Mouse (Mus musculus): ENCODE results near the gene Tma16. TPM values are rescaled to one million over a fixed set of nuclear protein-coding genes. Genes with fewer than 3 reads are reported as not detected.

Tma16 gene
- total and polyA plus RNA-seq, 3 experiments, result 1.6 to 3.9 (median 3.7) TPM

GRCm38 (mm10) chr8:66495726-66496125 lies 9.4 kb upstream of the Tma16 start:
- Histone ChIP-seq H3K27me3 (ENCODE audit: control insufficient read depth, insufficient read depth, low read length) (no peaks in the 10 kb centered on the region), H3K27ac (no peak overlapping the region), H3K36me3 (ENCODE audit: control insufficient read depth, insufficient read depth, low read length) (no peaks in the 10 kb centered on the region), H3K4me1 (ENCODE audit: control insufficient read depth, insufficient read depth, low read length) (no peaks in the 10 kb centered on the region), H3K4me3 (no peak overlapping the region), H3K79me2 (replicated peaks; ENCODE audit: control insufficient read depth, insufficient read depth, low read length) (no peaks in the 10 kb centered on the region), H3K9ac (ENCODE audit: low read depth, low read length) (no peak overlapping the region)
- intact Hi-C loops (cut with DNase I), result loop anchor here (2.0 to 10.0 kb wide), 2 partner anchors 45 to 909 kb away; no protein-coding TSS in a partner anchor
- DNase-seq, result peak; percentile 65 to 76
- WGBS, result 5% methylated on average over 8 of the region's 8 CpGs
- TF ChIP-seq CTCF (IDR thresholded peaks at IDR 0.05) (peak; percentile 85), EP300 (IDR thresholded peaks at IDR 0.05; ENCODE audit: insufficient read depth, low read depth, low read length) (no peak), POLR2A (IDR thresholded peaks at IDR 0.05; ENCODE audit: insufficient read depth, low read depth, low read length) (no peak)

GRCm38 (mm10) chr8:66494496-66494895 lies 8.2 kb upstream of the Tma16 start:
- Histone ChIP-seq H3K36me3 (ENCODE audit: control insufficient read depth, insufficient read depth, low read length) (no peaks in the 10 kb centered on the region), H3K79me2 (replicated peaks; ENCODE audit: control insufficient read depth, insufficient read depth, low read length) (no peaks in the 10 kb centered on the region), H3K27me3 (ENCODE audit: control insufficient read depth, insufficient read depth, low read length) (no peaks in the 10 kb centered on the region), H3K9ac (ENCODE audit: low read depth, low read length) (no peak overlapping the region), H3K4me1 (ENCODE audit: control insufficient read depth, insufficient read depth, low read length) (no peaks in the 10 kb centered on the region), H3K27ac (no peak overlapping the region), H3K4me3 (no peak overlapping the region)
- intact Hi-C loops (cut with DNase I), result loop anchor here (2.0 to 10.0 kb wide), 2 partner anchors 44 to 910 kb away; no protein-coding TSS in a partner anchor
- DNase-seq, result peak in 1 of 2 experiments; percentile 28
- TF ChIP-seq CTCF (IDR thresholded peaks at IDR 0.05) (no peak), POLR2A (IDR thresholded peaks at IDR 0.05; ENCODE audit: insufficient read depth, low read depth, low read length) (no peak), EP300 (IDR thresholded peaks at IDR 0.05; ENCODE audit: insufficient read depth, low read depth, low read length) (no peak)
- 39% methylated on average over 2 of the region's 2 CpGs for WGBS

GRCm38 (mm10) chr8:66490624-66491023 lies 4.3 kb upstream of the Tma16 start:
- Histone ChIP-seq H3K9ac (ENCODE audit: low read depth, low read length) (no peak overlapping the region), H3K27ac (no peak overlapping the region), H3K4me1 (ENCODE audit: control insufficient read depth, insufficient read depth, low read length) (no peaks in the 10 kb centered on the region), H3K79me2 (replicated peaks; ENCODE audit: control insufficient read depth, insufficient read depth, low read length) (no peaks in the 10 kb centered on the region), H3K4me3 (no peak overlapping the region), H3K27me3 (ENCODE audit: control insufficient read depth, insufficient read depth, low read length) (no peaks in the 10 kb centered on the region), H3K36me3 (ENCODE audit: control insufficient read depth, insufficient read depth, low read length) (no peaks in the 10 kb centered on the region)
- TF ChIP-seq CTCF (IDR thresholded peaks at IDR 0.05), result no peak
- no peak for DNase-seq
- intact Hi-C loops (cut with DNase I), result loop anchor here (10.0 kb wide), 1 partner anchor 914 kb away; no protein-coding TSS in a partner anchor
- 47% methylated on average over 4 of the region's 4 CpGs for WGBS

GRCm38 (mm10) chr8:66488556-66488955 lies 2.2 kb upstream of the Tma16 start:
- no peak overlapping the region for H3K9ac ChIP-seq (ENCODE audit: low read depth, low read length)
- H3K4me1 ChIP-seq (ENCODE audit: control insufficient read depth, insufficient read depth, low read length), result no peaks in the 10 kb centered on the region
- no peaks in the 10 kb centered on the region for H3K79me2 ChIP-seq (replicated peaks; ENCODE audit: control insufficient read depth, insufficient read depth, low read length)
- DNase-seq, result no peak
- H3K4me3 ChIP-seq, result no peak overlapping the region
- intact Hi-C loops (cut with DNase I), result loop anchor here (5.0 kb wide), 1 partner anchor 374 kb away; the partner anchor contains the start of gene Naf1
- H3K27me3 ChIP-seq (ENCODE audit: control insufficient read depth, insufficient read depth, low read length), result no peaks in the 10 kb centered on the region
- TF ChIP-seq EP300 (IDR thresholded peaks at IDR 0.05; ENCODE audit: insufficient read depth, low read depth, low read length) (no peak), POLR2A (IDR thresholded peaks at IDR 0.05; ENCODE audit: insufficient read depth, low read depth, low read length) (no peak), CTCF (IDR thresholded peaks at IDR 0.05) (no peak)
- H3K27ac ChIP-seq, result no peak overlapping the region
- H3K36me3 ChIP-seq (ENCODE audit: control insufficient read depth, insufficient read depth, low read length), result no peaks in the 10 kb centered on the region
- WGBS, result 50% methylated on average over 3 of the region's 3 CpGs

- no peaks in the 10 kb centered on the region for H3K36me3 ChIP-seq (ENCODE audit: control insufficient read depth, insufficient read depth, low read length)
- intact Hi-C loops (cut with DNase I), result no loop called here
- no peak for TF ChIP-seq EP300 (IDR thresholded peaks at IDR 0.05; ENCODE audit: insufficient read depth, low read depth, low read length)
- TF ChIP-seq POLR2A (IDR thresholded peaks at IDR 0.05; ENCODE audit: insufficient read depth, low read depth, low read length), result no peak
- TF ChIP-seq CTCF (IDR thresholded peaks at IDR 0.05), result no peak
These were observed 9.4 kb downstream of the Tma16 start for GRCm38 (mm10) chr8:66476880-66477279.

GRCm38 (mm10) chr8:66469821-66470220 lies 16.5 kb downstream of the Tma16 start:
- WGBS, result 45% methylated on average over 3 of the region's 3 CpGs
- Histone ChIP-seq H3K36me3 (ENCODE audit: control insufficient read depth, insufficient read depth, low read length) (no peaks in the 10 kb centered on the region), H3K4me1 (ENCODE audit: control insufficient read depth, insufficient read depth, low read length) (no peaks in the 10 kb centered on the region), H3K27ac (no peak overlapping the region), H3K27me3 (ENCODE audit: control insufficient read depth, insufficient read depth, low read length) (no peaks in the 10 kb centered on the region), H3K9ac (ENCODE audit: low read depth, low read length) (no peak overlapping the region), H3K4me3 (no peak overlapping the region), H3K79me2 (replicated peaks; ENCODE audit: control insufficient read depth, insufficient read depth, low read length) (no peaks in the 10 kb centered on the region)
- TF ChIP-seq CTCF (IDR thresholded peaks at IDR 0.05), result no peak
- no peak for TF ChIP-seq POLR2A (IDR thresholded peaks at IDR 0.05; ENCODE audit: insufficient read depth, low read depth, low read length)
- TF ChIP-seq EP300 (IDR thresholded peaks at IDR 0.05; ENCODE audit: insufficient read depth, low read depth, low read length), result no peak
- no peak for DNase-seq
- intact Hi-C loops (cut with DNase I), result no loop called here

More at GRCm38 (mm10) chr8:66476880-66477279, 9.4 kb downstream of the Tma16 start:
- DNase-seq, result no peak
- Histone ChIP-seq H3K27me3 (ENCODE audit: control insufficient read depth, insufficient read depth, low read length) (no peaks in the 10 kb centered on the region), H3K4me1 (ENCODE audit: control insufficient read depth, insufficient read depth, low read length) (no peaks in the 10 kb centered on the region), H3K27ac (no peak overlapping the region), H3K4me3 (no peak overlapping the region), H3K9ac (ENCODE audit: low read depth, low read length) (no peak overlapping the region), H3K79me2 (replicated peaks; ENCODE audit: control insufficient read depth, insufficient read depth, low read length) (no peaks in the 10 kb centered on the region)
- WGBS, result 93% methylated on average over 3 of the region's 3 CpGs

Measured in heart, adult 2 months (tissue).